Mouse (Mus musculus) NIH3T3 (cell line): ENCODE data around the gene Tmem8b.

Source experiments
- DNase-seq: peaks from one replicate; pipeline ENCODE4 v3.0.0-alpha.2; 2012; ENCODE audit warnings: low read depth

Tmem8b gene

GRCm38 (mm10) chr4:43713652-43714219 lies 45.0 kb downstream of the Tmem8b start:
- peak; percentile 81 for DNase-seq

- no peak for DNase-seq
These were observed 51.9 kb downstream of the Tmem8b start for GRCm38 (mm10) chr4:43720491-43721228.

DNA sequence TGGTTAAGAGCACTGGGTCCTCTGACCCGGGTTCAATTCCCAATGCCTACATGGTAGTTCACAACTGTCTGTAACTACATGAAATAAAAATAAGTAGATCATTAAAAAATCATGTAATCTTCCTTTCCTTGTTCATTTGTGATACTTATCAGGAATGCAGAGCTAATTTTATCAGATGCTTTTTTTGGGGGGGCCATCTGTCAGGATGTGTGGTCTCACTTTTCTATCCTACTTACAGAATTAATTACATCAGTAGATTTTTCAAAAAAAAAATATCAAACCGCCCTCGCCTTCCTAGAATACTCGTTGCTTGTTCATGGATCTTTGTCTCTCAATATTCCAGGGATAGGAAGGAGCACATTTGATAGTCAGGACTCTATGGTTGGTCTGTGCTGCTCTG lies 53.4 kb downstream of the Tmem8b start:
- DNase-seq: no peak

DNA sequence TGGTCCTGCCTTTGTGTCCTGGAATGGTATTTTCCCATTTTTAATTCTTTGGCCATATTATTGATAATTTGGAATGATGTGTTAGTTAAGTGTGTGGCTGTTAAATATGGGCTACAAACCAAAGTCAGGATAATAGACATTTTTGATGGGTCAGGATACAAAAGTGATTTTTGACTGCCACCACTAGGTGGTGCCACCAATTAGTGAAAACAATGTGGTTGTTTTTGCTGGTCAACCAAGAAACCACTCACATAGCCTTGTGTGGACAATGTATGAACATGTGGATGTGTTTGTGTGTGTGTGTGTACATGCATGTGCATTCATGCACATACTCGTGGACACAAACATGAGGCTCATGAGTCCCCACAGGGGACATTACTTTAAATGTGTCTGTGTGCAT lies 56.0 kb downstream of the Tmem8b start:
- DNase-seq: peak; percentile 83

GRCm38 (mm10) chr4:43726228-43726993 lies 57.6 kb downstream of the Tmem8b start:
- DNase-seq: no peak

DNA sequence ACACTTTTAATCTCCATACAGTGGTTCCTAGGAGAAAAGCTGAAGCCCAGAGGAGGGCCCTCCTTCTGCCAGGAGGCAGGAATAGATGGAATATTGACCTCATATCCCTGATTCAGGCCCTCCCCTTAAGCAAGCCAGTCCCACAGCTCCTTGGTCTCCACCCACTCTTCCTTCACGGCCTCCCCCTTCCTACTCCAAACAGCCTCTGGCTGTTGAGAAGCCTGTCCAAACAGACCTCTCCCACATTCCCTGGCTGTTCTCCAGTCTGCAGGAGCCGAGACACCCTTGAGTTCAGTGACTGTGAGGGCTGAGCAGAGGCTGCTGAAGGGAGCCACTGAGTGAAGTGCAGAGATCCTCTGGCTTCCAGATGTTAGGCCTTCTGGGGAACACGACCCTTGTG lies 58.2 kb downstream of the Tmem8b start, which contains the start of gene Hrct1:
Hrct1 (plus strand) TSS at position 194 of the 400 bp plus-strand sequence.
- peak; percentile 92 for DNase-seq

GRCm38 (mm10) chr4:43727718-43728575 lies 59.2 kb downstream of the Tmem8b start:
- DNase-seq: no peak

DNA sequence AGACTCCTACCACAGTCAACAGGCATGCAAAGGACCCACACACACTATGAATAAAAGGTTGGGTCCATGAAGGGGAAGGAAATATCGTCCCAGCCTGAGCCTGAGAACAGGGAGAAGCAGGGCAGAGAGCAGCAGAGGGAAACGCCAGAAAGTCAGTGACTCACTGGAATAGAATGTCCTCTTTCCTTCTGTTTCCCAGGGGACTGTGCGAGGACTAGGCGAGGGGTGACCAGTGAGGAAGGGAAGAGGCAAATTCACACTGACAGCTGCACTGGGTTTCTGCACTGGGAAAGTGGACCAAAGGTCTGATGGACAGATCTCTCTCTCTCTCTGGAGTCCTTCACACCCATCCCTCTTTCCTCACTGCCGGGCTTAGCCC lies 59.8 kb downstream of the Tmem8b start:
- DNase-seq: peak; percentile 72

DNA sequence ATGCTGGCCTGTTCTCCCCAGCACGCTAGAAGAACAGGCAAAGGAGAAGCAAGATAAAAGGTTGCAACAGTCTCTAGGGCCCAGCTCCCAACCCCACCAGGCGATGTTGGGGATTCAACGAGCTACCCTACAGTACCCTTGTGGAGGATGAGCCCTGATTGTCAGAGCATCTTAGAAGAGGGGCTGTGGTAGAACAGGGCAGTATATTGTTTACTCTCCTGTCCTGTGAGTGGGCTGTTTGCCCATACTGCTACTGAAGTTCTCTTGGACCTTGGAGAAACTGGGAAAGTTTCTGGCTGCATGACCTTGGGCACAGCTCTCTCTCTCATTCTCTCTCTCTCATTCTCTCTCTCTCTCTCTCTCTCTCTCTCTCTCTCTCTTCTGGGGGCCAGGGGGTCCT lies 60.4 kb downstream of the Tmem8b start:
- DNase-seq: peak; percentile 43

- no peak for DNase-seq
These were observed 61.2 kb downstream of the Tmem8b start, which contains the start of gene Spaar for GRCm38 (mm10) chr4:43729794-43730550. Gene Spaar (plus strand): TSS chr4:43730034.

- no peak for DNase-seq
These were observed 62.1 kb downstream of the Tmem8b start for GRCm38 (mm10) chr4:43730750-43731297.

DNA sequence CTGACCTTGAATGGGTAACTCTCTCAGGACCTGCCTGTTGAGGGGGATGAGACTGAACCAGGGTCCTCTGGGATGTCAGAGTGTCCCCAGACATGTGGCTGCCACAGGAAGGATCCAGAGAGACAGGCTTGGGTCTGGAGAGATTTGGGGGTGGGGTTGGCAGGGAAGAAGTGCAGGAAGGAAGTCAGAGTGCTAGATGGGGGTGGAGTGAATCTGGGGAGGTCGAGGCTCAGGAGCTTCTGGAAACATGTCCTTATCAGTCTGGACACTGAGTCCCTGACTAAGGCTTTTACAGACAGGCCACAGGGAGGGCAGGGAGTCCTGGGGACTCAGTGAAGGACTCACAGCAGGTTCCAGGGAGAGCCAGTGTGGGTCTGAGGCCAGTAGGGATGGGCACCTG lies 63.4 kb downstream of the Tmem8b start:
- no peak for DNase-seq

DNA sequence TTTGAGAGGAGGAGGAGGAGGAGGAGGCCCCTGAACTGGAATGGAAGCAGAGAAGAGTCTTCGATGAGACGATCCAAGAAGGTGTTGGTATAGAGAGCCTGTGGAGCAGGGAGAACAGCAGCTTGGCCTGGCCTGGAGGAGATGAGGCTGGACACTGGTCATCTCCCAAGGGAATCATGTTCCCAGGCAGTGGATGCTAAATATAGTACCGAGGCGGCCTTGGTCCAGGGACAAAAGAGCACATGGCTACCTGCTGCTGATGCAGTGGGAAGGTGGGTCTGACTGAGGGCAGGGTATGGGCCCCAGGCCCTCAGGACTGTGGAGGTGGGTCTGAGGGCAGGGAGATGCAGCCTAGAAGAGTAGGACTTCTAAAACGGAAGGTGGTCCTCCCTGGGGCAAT lies 64.4 kb downstream of the Tmem8b start:
- DNase-seq: no peak

- DNase-seq: no peak
These were observed 68.4 kb downstream of the Tmem8b start for GRCm38 (mm10) chr4:43737144-43737543.

- no peak for DNase-seq
These were observed 70.4 kb downstream of the Tmem8b start for GRCm38 (mm10) chr4:43738989-43739674.

- no peak for DNase-seq
These were observed 72.8 kb downstream of the Tmem8b start for GRCm38 (mm10) chr4:43741526-43741925.
